Mouse (Mus musculus): ENCODE results near the gene Kdm5b.
A peak's percentile ranks its signal among the peaks of the same experiment; 100 is the strongest.

The Kdm5b gene

GRCm38 (mm10) chr1:134549632-134550132 is 10.3 kb upstream of the Kdm5b start, which contains the start of gene Mgat4e:
Gene Mgat4e (minus strand): TSS chr1:134549682.
- no peak for DNase-seq (ENCODE audit: low spot score)

GRCm38 (mm10) chr1:134551869-134552268 is 8.1 kb upstream of the Kdm5b start:
- DNase-seq (ENCODE audit: low spot score): no peak

GRCm38 (mm10) chr1:134552396-134552795 is 7.6 kb upstream of the Kdm5b start:
- no peak for DNase-seq (ENCODE audit: low spot score)

GRCm38 (mm10) chr1:134555240-134555870 is 4.6 kb upstream of the Kdm5b start:
- peak; percentile 56 for DNase-seq (ENCODE audit: low spot score)

- peak; percentile 86 for DNase-seq (ENCODE audit: low spot score)
Measured at GRCm38 (mm10) chr1:134555871-134556670, 3.9 kb upstream of the Kdm5b start.

- DNase-seq (ENCODE audit: low spot score): peak; percentile 97
Measured at GRCm38 (mm10) chr1:134556671-134557218, 3.2 kb upstream of the Kdm5b start.

GRCm38 (mm10) chr1:134558511-134558910 is 1.5 kb upstream of the Kdm5b start:
- no peak for DNase-seq (ENCODE audit: low spot score)

- DNase-seq (ENCODE audit: low spot score): no peak
Measured at GRCm38 (mm10) chr1:134559226-134559625, 745 bp upstream of the Kdm5b start.

GRCm38 (mm10) chr1:134560396-134560795 is 425 bp downstream of the Kdm5b start:
- DNase-seq (ENCODE audit: low spot score): peak; percentile 73

- DNase-seq (ENCODE audit: low spot score): peak; percentile 73
Measured at GRCm38 (mm10) chr1:134560801-134561769, 1.1 kb downstream of the Kdm5b start.

- DNase-seq (ENCODE audit: low spot score): no peak
Measured at GRCm38 (mm10) chr1:134561770-134562143, 1.8 kb downstream of the Kdm5b start.

- DNase-seq (ENCODE audit: low spot score): no peak
Measured at GRCm38 (mm10) chr1:134562457-134562856, 2.5 kb downstream of the Kdm5b start.

GRCm38 (mm10) chr1:134563726-134564125 is 3.8 kb downstream of the Kdm5b start:
- no peak for DNase-seq (ENCODE audit: low spot score)

GRCm38 (mm10) chr1:134567511-134567910 is 7.5 kb downstream of the Kdm5b start:
- DNase-seq (ENCODE audit: low spot score): no peak

- no peak for DNase-seq (ENCODE audit: low spot score)
Measured at GRCm38 (mm10) chr1:134570171-134570570, 10.2 kb downstream of the Kdm5b start.

GRCm38 (mm10) chr1:134570631-134571030 is 10.7 kb downstream of the Kdm5b start:
- DNase-seq (ENCODE audit: low spot score): no peak

GRCm38 (mm10) chr1:134573300-134573931 is 13.4 kb downstream of the Kdm5b start:
- DNase-seq (ENCODE audit: low spot score): no peak

GRCm38 (mm10) chr1:134573932-134574315 is 14.0 kb downstream of the Kdm5b start:
- DNase-seq (ENCODE audit: low spot score): no peak

- DNase-seq (ENCODE audit: low spot score): no peak
Measured at GRCm38 (mm10) chr1:134577384-134578120, 17.6 kb downstream of the Kdm5b start.

- DNase-seq (ENCODE audit: low spot score): no peak
Measured at GRCm38 (mm10) chr1:134580796-134581195, 20.8 kb downstream of the Kdm5b start.

GRCm38 (mm10) chr1:134583560-134583959 is 23.6 kb downstream of the Kdm5b start:
- no peak for DNase-seq (ENCODE audit: low spot score)
